Mouse (Mus musculus): ENCODE results near the gene Pltp. TPM values are rescaled to one million over a fixed set of nuclear protein-coding genes. Genes with fewer than 3 reads are reported as not detected.
"Not testable (repeated sequence)": the region's sequence is repeated elsewhere in the genome, so short reads cannot be mapped to it uniquely, and the experiment has no call there.

Gene Pltp
- polyA plus RNA-seq, 1 experiment from 2014 or later: 127 TPM

DNA sequence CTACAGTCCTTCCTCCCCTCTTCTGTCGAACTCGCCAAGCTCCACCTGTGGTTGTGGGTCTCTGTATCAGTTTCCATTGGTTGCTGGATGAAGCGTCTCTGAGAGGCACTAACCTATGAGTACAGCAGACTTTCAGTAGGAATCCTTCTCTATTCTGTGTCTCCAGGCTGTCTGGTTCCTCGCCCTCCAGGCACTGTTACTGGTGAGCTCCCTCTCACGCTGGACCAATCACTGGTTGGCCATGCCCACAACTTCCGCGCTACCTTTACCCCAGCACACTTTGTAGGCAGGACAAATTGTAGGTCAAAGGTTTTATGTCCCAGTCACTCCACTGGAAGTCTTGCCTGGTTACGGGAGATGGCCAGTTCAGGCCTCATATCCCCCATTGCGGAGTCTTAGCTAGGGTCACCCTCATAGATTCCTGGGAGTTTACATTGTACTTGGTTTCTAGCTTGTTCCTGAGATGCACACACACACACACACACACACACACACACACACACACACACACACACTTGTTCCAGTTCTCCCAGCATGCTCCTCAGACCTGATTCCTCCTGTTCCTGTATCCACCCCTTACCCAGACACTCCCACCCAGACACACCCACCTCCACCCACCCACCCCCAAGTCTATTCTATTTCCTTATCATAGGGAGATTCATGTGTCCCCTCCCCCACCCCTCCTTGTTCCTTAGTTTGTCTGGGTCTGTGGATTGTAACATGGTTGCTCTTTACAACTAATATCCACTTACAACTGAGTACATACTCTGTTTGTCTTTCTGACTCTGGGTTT is 2.3 kb upstream of the Pltp start:
- Histone ChIP-seq H3K4me1 (ENCODE audit: control insufficient read depth, insufficient read depth, low read depth, low read length) (peaks cover 21% of the 10 kb centered on the region), H3K27ac (ENCODE audit: low read depth, low read length) (no peak overlapping the region), H3K9me3 (ENCODE audit: control insufficient read depth, low read length) (no peaks in the 10 kb centered on the region), H3K27me3 (replicated peaks; ENCODE audit: control insufficient read depth, insufficient read depth, low read length) (peaks cover 8% of the 10 kb centered on the region; the same call in 1 of the 2 replicates), H3K9ac (ENCODE audit: low read depth, low read length) (no peak overlapping the region), H3K4me3 (ENCODE audit: low read length) (no peak overlapping the region), H3K4me2 (ENCODE audit: low read length) (no peak overlapping the region), H3K36me3 (ENCODE audit: control insufficient read depth, insufficient read depth, low read length) (no peaks in the 10 kb centered on the region)
- ATAC-seq: no peak
- 59% methylated on average over 9 of the region's 9 CpGs for whole genome bisulfite sequencing

DNA sequence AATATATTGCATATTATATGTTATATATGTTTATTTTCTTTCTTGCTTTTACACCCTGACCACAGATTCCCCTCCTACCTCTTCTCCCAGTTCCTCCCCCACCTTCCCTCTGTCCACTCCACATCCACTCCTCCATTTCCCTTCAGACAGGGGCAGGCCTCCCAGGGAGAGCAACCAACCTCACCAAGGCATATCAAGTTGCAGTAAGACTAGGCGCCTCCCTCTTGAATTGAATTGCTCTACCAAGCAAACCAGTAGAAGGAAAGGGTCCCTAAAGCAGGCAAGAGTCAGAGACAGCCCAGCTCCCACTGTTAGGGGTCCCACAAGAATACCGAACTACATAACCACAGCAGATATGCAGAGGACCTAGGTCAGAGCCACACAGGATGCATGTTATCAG is 1.6 kb upstream of the Pltp start:
- WGBS: 54% methylated on average over 2 of the region's 2 CpGs
- no peak overlapping the region for H3K4me3 ChIP-seq (ENCODE audit: low read length)
- no peak overlapping the region for H3K27ac ChIP-seq (ENCODE audit: low read depth, low read length)
- no peaks in the 10 kb centered on the region for H3K36me3 ChIP-seq (ENCODE audit: control insufficient read depth, insufficient read depth, low read length)
- H3K9me3 ChIP-seq (ENCODE audit: control insufficient read depth, low read length): no peaks in the 10 kb centered on the region
- no peak overlapping the region for H3K4me2 ChIP-seq (ENCODE audit: low read length)
- peaks cover 8% of the 10 kb centered on the region; the same call in 1 of the 2 replicates for H3K27me3 ChIP-seq (replicated peaks; ENCODE audit: control insufficient read depth, insufficient read depth, low read length)
- H3K9ac ChIP-seq (ENCODE audit: low read depth, low read length): no peak overlapping the region
- peaks cover 21% of the 10 kb centered on the region for H3K4me1 ChIP-seq (ENCODE audit: control insufficient read depth, insufficient read depth, low read depth, low read length)
- no peak for ATAC-seq

DNA sequence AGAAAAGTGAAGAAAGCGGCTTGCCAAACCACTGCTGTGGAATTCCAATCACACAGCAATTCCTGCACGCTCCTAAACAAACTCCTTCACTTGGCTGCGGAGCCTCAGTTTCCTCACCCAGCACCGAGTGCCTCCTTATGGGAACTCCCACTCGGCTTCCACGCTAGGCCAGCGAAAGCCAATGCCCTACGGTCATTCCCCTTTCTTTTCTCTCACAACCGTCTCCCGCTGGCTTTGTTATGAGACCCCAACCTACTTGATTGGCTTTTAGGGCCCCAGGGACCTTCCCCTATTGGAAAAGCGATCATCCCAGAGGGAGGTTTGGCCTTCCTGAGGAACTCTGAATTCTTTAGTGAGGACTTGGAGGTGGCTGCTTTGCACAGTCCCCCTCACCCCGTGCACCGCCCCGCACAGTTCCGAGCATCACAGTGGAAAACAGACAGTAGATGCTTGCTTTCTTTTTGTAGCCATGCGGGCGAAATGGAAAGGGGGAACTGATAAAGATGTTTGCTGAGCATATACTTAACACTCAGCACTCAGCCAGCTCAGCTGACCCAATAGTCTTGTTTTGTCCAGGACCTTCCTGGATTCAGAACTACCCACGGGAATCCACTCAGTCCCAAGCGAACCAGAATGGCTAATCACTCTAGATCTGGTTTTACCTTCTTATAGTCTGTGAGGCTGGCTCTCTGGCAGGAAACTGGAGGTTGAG is 487 bp upstream of the Pltp start:
- H3K36me3 ChIP-seq (ENCODE audit: control insufficient read depth, insufficient read depth, low read length): no peaks in the 10 kb centered on the region
- peaks cover 8% of the 10 kb centered on the region; the same call in 1 of the 2 replicates for H3K27me3 ChIP-seq (replicated peaks; ENCODE audit: control insufficient read depth, insufficient read depth, low read length)
- H3K9me3 ChIP-seq (ENCODE audit: control insufficient read depth, low read length): no peaks in the 10 kb centered on the region
- H3K27ac ChIP-seq (ENCODE audit: low read depth, low read length): peak overlapping the region; percentile 21; the same call in 1 of the 2 replicates
- peak overlapping the region; percentile 35 for H3K4me3 ChIP-seq (ENCODE audit: low read length)
- peak; percentile 8; the same call in 1 of the 2 replicates for ATAC-seq
- peak overlapping the region; percentile 58 for H3K4me2 ChIP-seq (ENCODE audit: low read length)
- 3% methylated on average over 19 of the region's 19 CpGs for WGBS
- peak overlapping the region; percentile 56; the same call in 1 of the 2 replicates for H3K9ac ChIP-seq (ENCODE audit: low read depth, low read length)
- peaks cover 21% of the 10 kb centered on the region for H3K4me1 ChIP-seq (ENCODE audit: control insufficient read depth, insufficient read depth, low read depth, low read length)

DNA sequence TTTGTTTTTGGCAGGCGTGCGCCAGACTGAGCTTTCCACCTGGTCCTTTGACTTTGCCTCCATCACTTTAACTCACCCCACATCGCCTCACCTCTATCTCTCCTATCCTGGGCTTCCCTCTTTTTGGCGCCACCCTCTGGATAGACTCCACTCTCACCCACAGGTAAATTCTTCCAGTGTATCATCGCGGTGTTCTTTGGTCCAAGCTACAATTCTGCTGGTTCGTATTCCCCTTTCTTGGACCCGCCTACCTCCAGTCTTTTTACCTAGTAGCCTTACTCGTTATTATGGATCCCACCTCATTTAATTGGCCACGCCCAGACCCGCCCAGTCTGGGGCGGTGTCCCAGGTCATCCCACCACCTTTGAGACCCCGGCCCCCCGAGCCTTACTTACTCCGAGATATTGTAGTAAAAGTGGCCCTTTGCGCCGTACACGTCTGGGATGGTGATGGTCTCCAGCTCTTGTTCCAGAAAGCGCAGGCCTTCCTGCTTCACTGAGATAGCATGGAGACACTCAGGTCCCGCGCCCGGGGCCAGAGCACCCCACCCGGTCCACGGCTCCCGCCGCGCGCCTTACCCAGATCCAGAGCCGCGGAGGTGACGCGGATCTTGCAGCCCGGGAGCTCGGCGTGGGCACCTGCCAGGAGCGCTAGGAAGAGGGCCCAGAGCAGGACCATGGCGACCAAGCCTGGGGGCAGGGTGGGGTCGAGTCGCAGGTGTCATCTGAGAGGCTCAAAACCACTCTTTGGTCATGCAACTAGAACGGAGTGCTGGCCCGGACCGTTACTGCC is 1.0 kb downstream of the Pltp start:
- peaks cover 17% of the 10 kb centered on the region for H3K4me1 ChIP-seq (ENCODE audit: control insufficient read depth, insufficient read depth, low read depth, low read length)
- ATAC-seq: peak; percentile 25; the same call in 1 of the 2 replicates
- H3K4me2 ChIP-seq (ENCODE audit: low read length): peak overlapping the region; percentile 58
- under 1% methylated on average over 42 of the region's 42 CpGs for WGBS
- peak overlapping the region; percentile 56 for H3K9ac ChIP-seq (ENCODE audit: low read depth, low read length)
- peak overlapping the region; percentile 35 for H3K4me3 ChIP-seq (ENCODE audit: low read length)
- no peaks in the 10 kb centered on the region for H3K36me3 ChIP-seq (ENCODE audit: control insufficient read depth, insufficient read depth, low read length)
- no peaks in the 10 kb centered on the region for H3K9me3 ChIP-seq (ENCODE audit: control insufficient read depth, low read length)
- peaks cover 8% of the 10 kb centered on the region; the same call in 1 of the 2 replicates for H3K27me3 ChIP-seq (replicated peaks; ENCODE audit: control insufficient read depth, insufficient read depth, low read length)
- H3K27ac ChIP-seq (ENCODE audit: low read depth, low read length): no peak overlapping the region; the same call in 1 of the 2 replicates

DNA sequence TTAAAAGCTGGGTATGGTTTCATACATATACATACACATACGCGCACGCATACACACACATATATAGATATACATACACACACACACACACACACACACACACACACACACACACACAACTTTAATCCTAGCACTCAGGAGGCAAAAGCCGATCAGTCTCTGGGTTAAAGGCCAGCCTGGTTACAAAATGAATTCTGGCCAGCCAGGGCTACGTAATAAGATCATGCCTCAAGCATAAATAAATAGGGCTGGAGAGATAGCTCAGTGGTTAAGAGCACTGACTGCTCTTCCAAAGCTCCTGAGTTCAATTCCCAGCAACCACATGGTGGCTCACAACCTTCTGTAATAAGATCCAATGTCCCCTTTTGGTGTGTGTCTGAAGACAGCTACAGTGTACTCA is 1.9 kb downstream of the Pltp start:
- H3K36me3 ChIP-seq (ENCODE audit: control insufficient read depth, insufficient read depth, low read length); H3K9ac ChIP-seq (ENCODE audit: low read depth, low read length); H3K27me3 ChIP-seq (replicated peaks; ENCODE audit: control insufficient read depth, insufficient read depth, low read length); H3K9me3 ChIP-seq (ENCODE audit: control insufficient read depth, low read length); H3K27ac ChIP-seq (ENCODE audit: low read depth, low read length); ATAC-seq; H3K4me2 ChIP-seq (ENCODE audit: low read length); H3K4me3 ChIP-seq (ENCODE audit: low read length): not testable (repeated sequence)
- 84% methylated on average over 5 of the region's 5 CpGs for WGBS
- peaks cover 17% of the 10 kb centered on the region for H3K4me1 ChIP-seq (ENCODE audit: control insufficient read depth, insufficient read depth, low read depth, low read length)

DNA sequence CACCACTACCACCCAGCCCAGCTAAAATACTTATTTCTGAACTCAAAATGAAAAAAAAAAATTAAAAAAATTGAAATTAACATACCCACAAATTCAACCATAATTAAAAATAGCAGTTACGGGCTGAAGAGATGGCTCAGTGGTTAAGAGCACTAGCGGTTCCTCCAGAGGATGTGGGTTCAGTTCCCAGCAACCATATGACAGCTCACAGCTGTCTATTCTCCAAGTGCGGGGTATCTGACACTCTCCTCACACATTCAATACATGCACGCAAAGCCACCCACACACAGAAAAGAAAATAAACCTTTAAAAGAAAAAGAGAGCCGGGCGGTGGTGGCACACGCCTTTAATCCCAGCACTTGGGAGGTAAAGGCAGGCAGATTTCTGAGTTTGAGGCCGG is 7.5 kb downstream of the Pltp start:
- ATAC-seq: no peak
- Histone ChIP-seq H3K4me2 (ENCODE audit: low read length) (no peak overlapping the region), H3K4me1 (ENCODE audit: control insufficient read depth, insufficient read depth, low read depth, low read length) (no peaks in the 10 kb centered on the region), H3K4me3 (ENCODE audit: low read length) (no peak overlapping the region), H3K9ac (ENCODE audit: low read depth, low read length) (no peak overlapping the region), H3K36me3 (ENCODE audit: control insufficient read depth, insufficient read depth, low read length) (no peaks in the 10 kb centered on the region), H3K27ac (ENCODE audit: low read depth, low read length) (no peak overlapping the region), H3K27me3 (replicated peaks; ENCODE audit: control insufficient read depth, insufficient read depth, low read length) (no peaks in the 10 kb centered on the region; the same call in 1 of the 2 replicates), H3K9me3 (ENCODE audit: control insufficient read depth, low read length) (no peaks in the 10 kb centered on the region)
- WGBS: 93% methylated on average over 8 of the region's 8 CpGs

DNA sequence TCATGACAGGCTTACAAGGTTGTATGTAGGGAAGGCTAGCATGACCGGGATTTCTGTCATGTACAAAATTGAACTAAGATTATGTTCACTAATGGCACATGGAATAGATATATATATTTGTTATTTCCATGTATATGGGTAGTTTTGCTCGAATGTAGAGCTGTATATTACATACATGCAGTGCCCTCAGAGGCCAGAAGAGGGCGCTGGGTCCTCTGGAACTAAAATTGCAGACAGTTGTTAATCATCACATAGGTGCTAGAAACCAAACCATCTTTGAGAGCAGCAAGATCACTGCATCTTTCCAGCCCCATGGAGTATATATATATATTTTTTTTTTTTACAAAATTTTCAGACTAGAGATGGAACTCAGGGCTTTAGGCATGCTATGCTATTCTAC is 11.7 kb downstream of the Pltp start:
- H3K9ac ChIP-seq (ENCODE audit: low read depth, low read length): no peak overlapping the region
- H3K27me3 ChIP-seq (replicated peaks; ENCODE audit: control insufficient read depth, insufficient read depth, low read length): no peaks in the 10 kb centered on the region
- 53% methylated on average over 3 of the region's 3 CpGs for WGBS
- ATAC-seq: no peak
- H3K4me1 ChIP-seq (ENCODE audit: control insufficient read depth, insufficient read depth, low read depth, low read length): no peaks in the 10 kb centered on the region
- no peaks in the 10 kb centered on the region for H3K9me3 ChIP-seq (ENCODE audit: control insufficient read depth, low read length)
- no peak overlapping the region for H3K4me3 ChIP-seq (ENCODE audit: low read length)
- H3K36me3 ChIP-seq (ENCODE audit: control insufficient read depth, insufficient read depth, low read length): no peaks in the 10 kb centered on the region
- H3K27ac ChIP-seq (ENCODE audit: low read depth, low read length): no peak overlapping the region
- no peak overlapping the region for H3K4me2 ChIP-seq (ENCODE audit: low read length)

DNA sequence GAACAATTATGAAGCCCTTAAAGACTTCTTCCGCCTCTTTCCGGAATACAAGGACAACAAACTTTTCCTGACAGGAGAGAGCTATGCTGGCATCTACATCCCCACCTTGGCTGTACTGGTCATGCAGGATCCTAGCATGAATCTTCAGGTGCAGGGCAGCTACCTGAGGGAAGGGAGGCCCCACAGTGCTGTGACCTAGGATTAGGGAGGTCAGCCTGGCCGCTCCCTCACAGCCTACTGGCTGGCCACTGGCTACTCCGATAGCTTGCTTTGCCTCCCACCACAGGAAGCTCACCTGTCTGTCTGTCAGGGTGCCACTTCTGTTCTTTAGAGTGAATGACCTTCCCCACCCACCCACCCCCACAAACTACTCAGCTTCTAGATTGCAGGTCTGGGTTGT is 22.3 kb downstream of the Pltp start:
- whole genome bisulfite sequencing: 92% methylated on average over 4 of the region's 4 CpGs
- Histone ChIP-seq H3K27me3 (replicated peaks; ENCODE audit: control insufficient read depth, insufficient read depth, low read length) (no peaks in the 10 kb centered on the region), H3K9me3 (ENCODE audit: control insufficient read depth, low read length) (no peaks in the 10 kb centered on the region), H3K4me2 (ENCODE audit: low read length) (no peak overlapping the region; the same call in none of the 2 replicates), H3K4me1 (ENCODE audit: control insufficient read depth, insufficient read depth, low read depth, low read length) (peaks cover 17% of the 10 kb centered on the region), H3K27ac (ENCODE audit: low read depth, low read length) (no peak overlapping the region), H3K4me3 (ENCODE audit: low read length) (no peak overlapping the region), H3K36me3 (ENCODE audit: control insufficient read depth, insufficient read depth, low read length) (peaks cover 13% of the 10 kb centered on the region), H3K9ac (ENCODE audit: low read depth, low read length) (no peak overlapping the region)
- no peak for ATAC-seq
